Mouse (Mus musculus): ENCODE results near the gene Atxn1. TPM values are rescaled to one million over a fixed set of nuclear protein-coding genes. Genes with fewer than 3 reads are reported as not detected.

The Atxn1 gene
- polyA plus RNA-seq, 1 experiment from 2014 or later, result 6.3 TPM

GRCm38 (mm10) chr13:45661283-45662185, 303.3 kb downstream of the Atxn1 start:
- ATAC-seq, result no peak
- H3K36me3 ChIP-seq, result no peaks in the 10 kb centered on the region
- no peak overlapping the region for H3K4me2 ChIP-seq (replicated peaks)
- H3K9me3 ChIP-seq, result no peaks in the 10 kb centered on the region
- H3K4me3 ChIP-seq (replicated peaks), result no peak overlapping the region
- no peak overlapping the region for H3K9ac ChIP-seq (replicated peaks)
- no peaks in the 10 kb centered on the region for H3K27me3 ChIP-seq
- peaks cover 22% of the 10 kb centered on the region for H3K4me1 ChIP-seq (replicated peaks)
- no peak overlapping the region for H3K27ac ChIP-seq
- WGBS, result 76% methylated on average over 12 of the region's 12 CpGs

GRCm38 (mm10) chr13:45659813-45660212, 305.0 kb downstream of the Atxn1 start:
- H3K4me2 ChIP-seq (replicated peaks), result no peak overlapping the region
- no peak overlapping the region for H3K27ac ChIP-seq
- ATAC-seq, result no peak
- no peak overlapping the region for H3K9ac ChIP-seq (replicated peaks)
- H3K9me3 ChIP-seq, result no peaks in the 10 kb centered on the region
- H3K27me3 ChIP-seq, result no peaks in the 10 kb centered on the region
- peaks cover 22% of the 10 kb centered on the region for H3K4me1 ChIP-seq (replicated peaks)
- H3K36me3 ChIP-seq, result no peaks in the 10 kb centered on the region
- H3K4me3 ChIP-seq (replicated peaks), result no peak overlapping the region
- WGBS, result 86% methylated on average over 4 of the region's 4 CpGs

GRCm38 (mm10) chr13:45658343-45658742, 306.5 kb downstream of the Atxn1 start:
- 91% methylated on average over 5 of the region's 5 CpGs for WGBS
- peaks cover 22% of the 10 kb centered on the region for H3K4me1 ChIP-seq (replicated peaks)
- ATAC-seq, result no peak
- H3K27me3 ChIP-seq, result no peaks in the 10 kb centered on the region
- H3K4me3 ChIP-seq (replicated peaks), result no peak overlapping the region
- no peaks in the 10 kb centered on the region for H3K9me3 ChIP-seq
- H3K27ac ChIP-seq, result no peak overlapping the region
- H3K9ac ChIP-seq (replicated peaks), result no peak overlapping the region
- no peak overlapping the region for H3K4me2 ChIP-seq (replicated peaks)
- no peaks in the 10 kb centered on the region for H3K36me3 ChIP-seq

- H3K4me2 ChIP-seq (replicated peaks), result no peak overlapping the region
- ATAC-seq, result no peak
- H3K4me1 ChIP-seq (replicated peaks), result peaks cover 18% of the 10 kb centered on the region
- no peak overlapping the region for H3K4me3 ChIP-seq (replicated peaks)
- no peaks in the 10 kb centered on the region for H3K27me3 ChIP-seq
- no peak overlapping the region for H3K27ac ChIP-seq
- no peaks in the 10 kb centered on the region for H3K36me3 ChIP-seq
- H3K9me3 ChIP-seq, result no peaks in the 10 kb centered on the region
- no peak overlapping the region for H3K9ac ChIP-seq (replicated peaks)
- WGBS, result 92% methylated on average over 1 of the region's 1 CpGs
Observed at GRCm38 (mm10) chr13:45657176-45657575, 307.6 kb downstream of the Atxn1 start.

- no peaks in the 10 kb centered on the region for H3K4me1 ChIP-seq (replicated peaks)
- 78% methylated on average over 10 of the region's 10 CpGs for WGBS
- no peak overlapping the region for H3K27ac ChIP-seq
- H3K27me3 ChIP-seq, result no peaks in the 10 kb centered on the region
- H3K9me3 ChIP-seq, result no peaks in the 10 kb centered on the region
- no peak overlapping the region for H3K4me3 ChIP-seq (replicated peaks)
- no peak overlapping the region for H3K4me2 ChIP-seq (replicated peaks)
- no peak for ATAC-seq
- H3K36me3 ChIP-seq, result no peaks in the 10 kb centered on the region
- no peak overlapping the region for H3K9ac ChIP-seq (replicated peaks)
Observed at GRCm38 (mm10) chr13:45651652-45652241, 313.1 kb downstream of the Atxn1 start.

- no peak overlapping the region for H3K4me2 ChIP-seq (replicated peaks)
- no peak overlapping the region for H3K9ac ChIP-seq (replicated peaks)
- WGBS, result 77% methylated on average over 4 of the region's 4 CpGs
- no peaks in the 10 kb centered on the region for H3K27me3 ChIP-seq
- no peak overlapping the region for H3K27ac ChIP-seq
- no peaks in the 10 kb centered on the region for H3K4me1 ChIP-seq (replicated peaks)
- ATAC-seq, result no peak
- H3K36me3 ChIP-seq, result no peaks in the 10 kb centered on the region
- no peak overlapping the region for H3K4me3 ChIP-seq (replicated peaks)
- no peaks in the 10 kb centered on the region for H3K9me3 ChIP-seq
Observed at GRCm38 (mm10) chr13:45649197-45649812, 315.5 kb downstream of the Atxn1 start.

GRCm38 (mm10) chr13:45643780-45644395, 320.9 kb downstream of the Atxn1 start:
- Histone ChIP-seq H3K27ac (no peak overlapping the region), H3K27me3 (no peaks in the 10 kb centered on the region), H3K36me3 (no peaks in the 10 kb centered on the region), H3K4me3 (replicated peaks) (no peak overlapping the region), H3K9ac (replicated peaks) (no peak overlapping the region), H3K4me1 (replicated peaks) (peaks cover 11% of the 10 kb centered on the region; the same call in 1 of the 2 replicates), H3K9me3 (no peaks in the 10 kb centered on the region), H3K4me2 (replicated peaks) (no peak overlapping the region)
- no peak for ATAC-seq
- 78% methylated on average over 6 of the region's 6 CpGs for WGBS

GRCm38 (mm10) chr13:45642913-45643312, 321.9 kb downstream of the Atxn1 start:
- no peak overlapping the region for H3K9ac ChIP-seq (replicated peaks)
- peaks cover 11% of the 10 kb centered on the region; the same call in 1 of the 2 replicates for H3K4me1 ChIP-seq (replicated peaks)
- 74% methylated on average over 7 of the region's 7 CpGs for WGBS
- H3K4me2 ChIP-seq (replicated peaks), result no peak overlapping the region
- no peak for ATAC-seq
- H3K4me3 ChIP-seq (replicated peaks), result no peak overlapping the region
- H3K9me3 ChIP-seq, result no peaks in the 10 kb centered on the region
- no peak overlapping the region for H3K27ac ChIP-seq
- no peaks in the 10 kb centered on the region for H3K27me3 ChIP-seq
- H3K36me3 ChIP-seq, result no peaks in the 10 kb centered on the region

GRCm38 (mm10) chr13:45640431-45640830, 324.4 kb downstream of the Atxn1 start:
- no peaks in the 10 kb centered on the region for H3K36me3 ChIP-seq
- no peak overlapping the region for H3K4me3 ChIP-seq (replicated peaks)
- no peaks in the 10 kb centered on the region for H3K27me3 ChIP-seq
- 59% methylated on average over 5 of the region's 5 CpGs for WGBS
- H3K9ac ChIP-seq (replicated peaks), result no peak overlapping the region
- H3K27ac ChIP-seq, result no peak overlapping the region
- H3K4me2 ChIP-seq (replicated peaks), result no peak overlapping the region
- ATAC-seq, result no peak
- H3K4me1 ChIP-seq (replicated peaks), result peaks cover 11% of the 10 kb centered on the region; the same call in 1 of the 2 replicates
- H3K9me3 ChIP-seq, result no peaks in the 10 kb centered on the region

- 91% methylated on average over 1 of the region's 1 CpGs for WGBS
- no peak overlapping the region for H3K9ac ChIP-seq (replicated peaks)
- H3K36me3 ChIP-seq, result no peaks in the 10 kb centered on the region
- no peaks in the 10 kb centered on the region for H3K9me3 ChIP-seq
- H3K4me2 ChIP-seq (replicated peaks), result no peak overlapping the region
- H3K4me3 ChIP-seq (replicated peaks), result no peak overlapping the region
- H3K27ac ChIP-seq, result no peak overlapping the region
- ATAC-seq, result no peak
- H3K27me3 ChIP-seq, result no peaks in the 10 kb centered on the region
- H3K4me1 ChIP-seq (replicated peaks), result peaks cover 6% of the 10 kb centered on the region; the same call in 1 of the 2 replicates
Observed at GRCm38 (mm10) chr13:45638281-45638680, 326.5 kb downstream of the Atxn1 start.

GRCm38 (mm10) chr13:45637324-45637723, 327.5 kb downstream of the Atxn1 start:
- H3K9ac ChIP-seq (replicated peaks), result no peak overlapping the region
- no peak overlapping the region for H3K27ac ChIP-seq
- ATAC-seq, result no peak
- WGBS, result 61% methylated on average over 8 of the region's 8 CpGs
- no peak overlapping the region for H3K4me2 ChIP-seq (replicated peaks)
- H3K9me3 ChIP-seq, result no peaks in the 10 kb centered on the region
- H3K4me3 ChIP-seq (replicated peaks), result no peak overlapping the region
- H3K27me3 ChIP-seq, result no peaks in the 10 kb centered on the region
- H3K36me3 ChIP-seq, result no peaks in the 10 kb centered on the region
- H3K4me1 ChIP-seq (replicated peaks), result no peaks in the 10 kb centered on the region

- no peaks in the 10 kb centered on the region for H3K27me3 ChIP-seq
- no peak for ATAC-seq
- 90% methylated on average over 3 of the region's 3 CpGs for WGBS
- H3K9ac ChIP-seq (replicated peaks), result no peak overlapping the region
- H3K4me1 ChIP-seq (replicated peaks), result no peaks in the 10 kb centered on the region
- H3K36me3 ChIP-seq, result no peaks in the 10 kb centered on the region
- H3K4me2 ChIP-seq (replicated peaks), result no peak overlapping the region
- H3K9me3 ChIP-seq, result no peaks in the 10 kb centered on the region
- no peak overlapping the region for H3K27ac ChIP-seq
- no peak overlapping the region for H3K4me3 ChIP-seq (replicated peaks)
Observed at GRCm38 (mm10) chr13:45636435-45636834, 328.4 kb downstream of the Atxn1 start.
